Mouse (Mus musculus) kidney, postnatal 36 days (tissue): ENCODE data around the gene Fermt3.
A peak's percentile ranks its signal among the peaks of the same experiment; 100 is the strongest.

Source experiments
- DNase-seq, 2 experiments: peaks; one replicate each; pipeline ENCODE4 v3.0.0; 2021 to 2022; ENCODE audit warnings: mixed read lengths in 2 of 2

Fermt3 gene

DNA sequence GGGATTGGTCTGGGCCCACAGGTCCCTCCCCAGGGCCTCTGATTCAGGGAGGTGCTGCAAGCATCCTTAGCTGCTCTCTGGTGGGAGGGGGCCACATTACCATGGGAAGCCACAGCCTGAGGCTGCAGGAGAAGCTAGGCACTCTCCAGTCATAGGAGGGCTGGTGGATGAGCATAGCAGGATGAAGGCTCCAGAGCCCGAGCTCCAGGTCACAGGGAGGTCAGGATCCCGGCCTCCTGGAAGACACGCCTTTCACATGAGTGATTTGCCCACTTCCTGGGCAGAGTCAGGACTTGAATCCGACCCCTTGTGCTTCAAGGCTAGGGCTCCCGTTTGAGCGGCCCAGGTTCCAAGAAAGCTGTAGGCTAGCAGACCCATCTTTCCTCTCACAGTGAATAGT is 47.6 kb downstream of the Fermt3 start:
- no peak for DNase-seq

- peak in 1 of 2 experiments; percentile 37 for DNase-seq
Observed at GRCm38 (mm10) chr19:6970460-6971085, 48.7 kb downstream of the Fermt3 start.

DNA sequence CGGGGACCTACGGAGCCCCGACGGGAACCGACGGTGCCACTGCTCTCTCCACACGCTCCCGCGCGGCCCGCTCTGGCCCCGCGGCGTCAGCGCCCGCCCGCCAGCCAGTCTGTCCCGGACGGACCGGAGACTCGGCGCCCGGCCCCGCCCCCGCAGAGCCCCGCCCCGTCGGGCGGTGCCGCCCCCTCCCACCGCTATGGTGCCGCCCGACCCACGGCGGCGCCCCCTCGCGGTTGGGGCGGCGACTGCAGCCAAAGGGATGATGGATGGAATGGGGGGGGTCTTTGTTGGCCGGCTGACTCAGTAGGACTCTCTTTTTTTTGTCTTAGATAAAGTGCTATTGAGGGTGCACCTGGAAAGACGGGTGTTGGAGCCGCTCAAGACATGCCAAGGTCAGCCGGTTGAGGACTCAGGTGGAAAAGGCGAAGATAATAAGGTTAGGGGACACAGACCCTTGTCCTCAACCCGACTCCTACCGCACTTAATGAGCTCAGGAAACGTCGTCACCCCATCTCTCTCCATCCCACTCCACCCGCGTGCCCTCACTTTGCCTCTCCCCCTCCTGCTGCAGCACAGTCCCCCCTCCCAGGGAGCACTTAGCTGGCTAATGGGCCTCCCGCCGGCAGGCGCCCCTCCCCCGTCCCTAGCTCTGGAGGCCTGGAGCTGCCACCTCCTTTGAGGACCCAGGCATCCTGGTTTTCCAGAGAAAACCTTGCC is 49.4 kb downstream of the Fermt3 start:
- DNase-seq = peak; percentile 70 to 93

DNA sequence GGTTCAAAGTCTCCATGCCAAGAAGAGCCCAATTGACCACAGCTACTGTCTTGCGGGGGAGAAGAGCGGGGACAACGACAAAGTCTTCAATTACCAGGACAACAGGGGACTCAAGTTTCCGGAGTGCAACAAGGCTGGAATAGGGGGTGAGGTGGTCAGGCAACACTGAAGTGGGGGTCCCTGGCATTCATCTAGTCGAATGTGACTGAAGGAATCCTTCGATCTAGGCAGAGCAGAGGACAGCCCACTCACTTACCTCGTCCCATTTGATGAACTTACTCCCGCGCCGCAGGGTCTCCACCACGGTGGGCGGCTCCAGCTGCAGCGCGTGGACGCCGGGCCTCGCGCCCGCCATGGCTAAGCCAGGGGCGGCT is 50.0 kb downstream of the Fermt3 start:
- DNase-seq = no peak

DNA sequence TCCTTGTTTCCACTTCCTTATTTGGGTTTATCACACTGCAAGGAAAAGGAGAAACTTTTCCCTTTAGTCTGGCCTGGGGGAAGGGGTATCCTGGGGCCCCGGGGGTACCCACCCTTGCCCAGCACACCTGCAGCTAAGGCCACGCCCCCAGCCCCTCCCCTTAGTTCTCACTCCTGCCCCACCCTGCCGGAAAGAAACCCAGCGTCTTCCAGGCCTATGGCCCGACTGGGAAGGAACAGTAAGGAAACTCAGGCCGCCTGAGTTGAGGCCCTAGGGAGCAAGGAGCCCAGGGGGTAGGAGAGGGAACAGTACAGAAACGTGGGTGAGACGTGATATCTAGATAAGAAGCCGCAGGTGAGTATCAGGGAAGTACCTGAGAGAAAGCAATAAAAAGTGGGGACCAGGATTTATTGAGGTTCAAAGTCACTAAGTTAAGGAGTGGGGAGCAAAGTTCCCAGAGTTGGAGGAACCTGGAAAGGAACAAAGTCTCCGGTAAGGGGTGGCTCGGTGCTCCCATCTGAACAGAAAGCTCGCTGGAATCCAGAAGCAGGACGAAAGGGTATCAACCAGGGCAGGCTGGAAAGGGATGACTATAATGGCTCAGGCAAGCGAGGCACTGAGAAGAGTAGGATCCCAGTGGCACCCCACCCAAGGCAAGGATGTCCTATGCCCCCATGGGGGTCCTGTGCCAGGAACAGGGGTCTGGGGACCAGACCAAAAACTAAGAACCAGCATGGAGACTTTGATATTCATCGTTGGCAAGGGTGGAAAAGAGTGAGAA is 50.6 kb downstream of the Fermt3 start:
- peak; percentile 48 to 81 for DNase-seq

DNA sequence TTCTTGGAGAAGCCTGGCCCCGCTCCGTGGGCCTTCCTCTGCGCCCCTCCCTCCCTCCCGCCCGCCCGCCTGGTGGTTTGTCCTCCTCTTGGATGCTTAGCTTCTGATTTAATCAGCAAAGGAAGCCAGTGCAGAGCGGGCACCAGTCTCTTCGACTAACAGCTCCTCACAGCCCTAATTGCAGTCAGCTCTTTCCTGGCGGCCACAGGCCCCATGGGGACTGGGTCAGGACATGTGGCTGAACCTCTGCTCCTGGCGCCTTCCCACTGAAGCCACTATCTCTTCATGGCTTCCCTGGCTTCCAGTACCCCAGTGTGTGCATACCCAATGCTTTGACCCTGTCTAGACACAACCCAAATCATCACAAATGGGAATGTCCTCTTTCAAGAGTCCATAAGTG is 62.8 kb downstream of the Fermt3 start:
- DNase-seq = no peak

GRCm38 (mm10) chr19:6955424-6955823 is 63.8 kb downstream of the Fermt3 start:
- DNase-seq = no peak

DNA sequence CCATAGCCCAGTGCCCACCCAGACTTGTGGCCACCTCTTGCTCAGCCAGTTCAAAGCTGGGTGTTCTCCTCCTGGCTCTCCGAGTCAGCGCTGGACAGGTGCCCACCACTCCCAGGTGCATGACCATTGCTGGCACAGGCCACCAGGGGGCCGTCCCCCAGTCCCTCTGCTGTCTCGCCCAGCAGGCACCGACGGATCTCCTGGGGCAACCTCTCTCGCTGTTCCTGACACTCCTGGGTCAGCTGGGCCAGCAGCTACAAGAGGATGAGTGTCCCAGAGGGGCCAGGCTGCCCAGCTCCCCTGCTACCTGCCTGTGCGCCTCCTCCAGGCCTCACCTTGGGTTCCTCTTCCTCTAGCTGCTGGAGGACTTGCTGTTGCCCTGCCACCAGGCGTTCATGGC is 65.2 kb downstream of the Fermt3 start:
- peak; percentile 69 to 86 for DNase-seq

- DNase-seq = peak; percentile 75 to 77
Observed at GRCm38 (mm10) chr19:6952712-6953037, 66.6 kb downstream of the Fermt3 start.

GRCm38 (mm10) chr19:6951994-6952711 is 67.1 kb downstream of the Fermt3 start:
- peak; percentile 92 to 93 for DNase-seq

GRCm38 (mm10) chr19:6951381-6951968 is 67.8 kb downstream of the Fermt3 start:
- peak; percentile 96 to 97 for DNase-seq

DNA sequence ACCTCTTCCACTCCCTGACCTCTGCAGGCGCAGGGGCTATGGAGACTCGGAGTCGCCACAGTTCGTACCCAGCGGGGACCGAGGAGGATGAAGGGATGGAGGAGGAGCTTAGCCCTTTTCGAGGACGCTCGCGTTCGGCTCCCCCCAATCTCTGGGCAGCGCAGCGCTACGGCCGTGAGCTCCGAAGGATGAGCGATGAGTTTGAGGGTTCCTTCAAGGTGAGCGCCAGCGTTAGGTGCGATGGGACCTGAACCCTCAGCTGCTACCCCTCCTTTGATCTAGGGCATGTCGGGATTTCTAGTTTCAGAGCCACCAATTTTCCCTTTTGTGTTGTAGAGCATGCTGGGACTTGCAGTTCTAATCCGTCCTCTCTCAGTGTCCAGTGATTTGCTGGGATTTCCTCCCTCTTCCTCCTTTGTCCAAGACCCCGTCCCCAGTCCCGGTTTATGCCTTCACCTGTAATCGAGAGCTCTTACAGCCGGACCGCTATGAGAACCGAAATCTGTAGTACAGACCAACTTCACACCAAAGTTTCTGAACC is 68.6 kb downstream of the Fermt3 start:
- peak; percentile 63 to 66 for DNase-seq

- no peak for DNase-seq
Observed at GRCm38 (mm10) chr19:6949951-6950350, 69.3 kb downstream of the Fermt3 start.

- DNase-seq = no peak
Observed at GRCm38 (mm10) chr19:6949532-6949931, 69.7 kb downstream of the Fermt3 start.
